Mouse (Mus musculus) limb, embryonic 12.5 days (tissue): ENCODE measurements at regions not wholly inside any gene's neighbourhood (a gene's known extent, or its start where the extent isn't known, plus 50 kb on each side); places are given as distances from the start of the nearest gene placed in this dataset.
A peak's percentile ranks its signal among the peaks of the same experiment; 100 is the strongest.

Experiments used
- ATAC-seq: fragments of 200-750 bp; cut with Nextera tagmentation; 2 replicates; pipeline ENCODE4 v1.8.0; 2017; ENCODE audit warnings: low read depth, moderate TSS enrichment; ENCODE audit not compliant: insufficient number of reproducible peaks, insufficient read depth, low FRiP score, low TSS enrichment
- H3K27ac ChIP-seq: fragments of 300-500 bp; sonication (generic); 2 replicates; pipeline ENCODE4 v1.5.1; 2016; ENCODE audit warnings: mild to moderate bottlenecking, moderate library complexity
- H3K27me3 ChIP-seq: fragments of 300-500 bp; sonication (generic); 2 replicates; pipeline ENCODE4 v1.6.1; 2016; ENCODE audit warnings: mild to moderate bottlenecking, moderate library complexity
- H3K36me3 ChIP-seq: fragments of 300-500 bp; sonication (generic); 2 replicates; pipeline ENCODE4 v1.6.1; 2016; ENCODE audit warnings: mild to moderate bottlenecking, moderate library complexity
- H3K4me1 ChIP-seq: fragments of 300-500 bp; sonication (generic); replicated peaks from 2 replicates; pipeline ENCODE4 v1.6.1; 2016
- H3K4me2 ChIP-seq: fragments of 300-500 bp; sonication (generic); 2 replicates; pipeline ENCODE4 v1.6.1; 2016; ENCODE audit warnings: mild to moderate bottlenecking, moderate library complexity
- H3K4me3 ChIP-seq: fragments of 300-500 bp; sonication (generic); replicated peaks from 2 replicates; pipeline ENCODE4 v1.5.1; 2016; ENCODE audit warnings: mild to moderate bottlenecking
- H3K9ac ChIP-seq: fragments of 300-500 bp; sonication (generic); replicated peaks from 2 replicates; pipeline ENCODE4 v1.6.1; 2016; ENCODE audit warnings: mild to moderate bottlenecking, moderate library complexity
- H3K9me3 ChIP-seq: fragments of 300-500 bp; sonication (generic); 2 replicates; pipeline ENCODE4 v1.6.1; 2016; ENCODE audit warnings: mild to moderate bottlenecking, moderate library complexity
- WGBS: fragments of 180-500 bp; shearing (Covaris S2); methylation state at CpG from one replicate; pipeline ENCODE4 v1.1.7; 2016; 5-methylcytosine and 5-hydroxymethylcytosine counted together

GRCm38 (mm10) chrX:58244544-58244943, 222.0 kb downstream of the Zic3 start:
- Histone ChIP-seq H3K4me1 (no peaks in the 10 kb centered on the region), H3K27me3 (peaks cover 3% of the 10 kb centered on the region; the same call in 1 of the 2 replicates), H3K4me2 (no peak overlapping the region), H3K36me3 (no peaks in the 10 kb centered on the region), H3K9ac (no peak overlapping the region), H3K27ac (no peak overlapping the region), H3K4me3 (no peak overlapping the region), H3K9me3 (no peaks in the 10 kb centered on the region)
- no peak for ATAC-seq
- 41% methylated on average over 2 of the region's 2 CpGs for WGBS

- ATAC-seq, result no peak
- peaks cover 3% of the 10 kb centered on the region; the same call in 1 of the 2 replicates for H3K27me3 ChIP-seq
- H3K4me2 ChIP-seq, result peak overlapping the region; percentile 8; the same call in 1 of the 2 replicates
- no peak overlapping the region for H3K4me3 ChIP-seq
- no peak overlapping the region for H3K9ac ChIP-seq
- no peaks in the 10 kb centered on the region for H3K4me1 ChIP-seq
- H3K27ac ChIP-seq, result no peak overlapping the region
- H3K9me3 ChIP-seq, result no peaks in the 10 kb centered on the region
- 30% methylated on average over 8 of the region's 8 CpGs for WGBS
- H3K36me3 ChIP-seq, result no peaks in the 10 kb centered on the region
Observed at GRCm38 (mm10) chrX:58256043-58256442, 233.5 kb downstream of the Zic3 start.

- 79% methylated on average over 2 of the region's 2 CpGs for WGBS
- Histone ChIP-seq H3K27me3 (no peaks in the 10 kb centered on the region), H3K27ac (no peak overlapping the region), H3K9me3 (no peaks in the 10 kb centered on the region), H3K4me1 (no peaks in the 10 kb centered on the region), H3K4me2 (no peak overlapping the region), H3K36me3 (no peaks in the 10 kb centered on the region), H3K9ac (no peak overlapping the region), H3K4me3 (no peak overlapping the region)
- ATAC-seq, result no peak
Observed at GRCm38 (mm10) chrX:58282903-58283302, 260.4 kb downstream of the Zic3 start.

GRCm38 (mm10) chrX:58322832-58323231, 300.3 kb downstream of the Zic3 start:
- no peak for ATAC-seq
- H3K4me2 ChIP-seq, result no peak overlapping the region
- H3K4me3 ChIP-seq, result no peak overlapping the region
- no peaks in the 10 kb centered on the region for H3K4me1 ChIP-seq
- H3K9ac ChIP-seq, result no peak overlapping the region
- H3K9me3 ChIP-seq, result no peaks in the 10 kb centered on the region
- no peaks in the 10 kb centered on the region for H3K27me3 ChIP-seq
- no peak overlapping the region for H3K27ac ChIP-seq
- H3K36me3 ChIP-seq, result no peaks in the 10 kb centered on the region

GRCm38 (mm10) chrX:58351606-58352005, 329.1 kb downstream of the Zic3 start:
- Histone ChIP-seq H3K36me3 (no peaks in the 10 kb centered on the region), H3K27me3 (no peaks in the 10 kb centered on the region), H3K4me2 (no peak overlapping the region), H3K9ac (no peak overlapping the region), H3K4me1 (no peaks in the 10 kb centered on the region), H3K4me3 (no peak overlapping the region), H3K9me3 (no peaks in the 10 kb centered on the region), H3K27ac (no peak overlapping the region)
- peak; percentile 52; the same call in 1 of the 2 replicates for ATAC-seq
- WGBS, result 73% methylated on average over 5 of the region's 5 CpGs

GRCm38 (mm10) chrX:58377926-58378325, 355.4 kb downstream of the Zic3 start:
- 71% methylated on average over 3 of the region's 3 CpGs for WGBS
- no peak overlapping the region for H3K4me3 ChIP-seq
- no peak overlapping the region for H3K27ac ChIP-seq
- no peaks in the 10 kb centered on the region for H3K9me3 ChIP-seq
- ATAC-seq, result no peak
- no peak overlapping the region for H3K9ac ChIP-seq
- no peaks in the 10 kb centered on the region for H3K36me3 ChIP-seq
- no peak overlapping the region for H3K4me2 ChIP-seq
- H3K27me3 ChIP-seq, result no peaks in the 10 kb centered on the region
- no peaks in the 10 kb centered on the region for H3K4me1 ChIP-seq
